Mouse (Mus musculus) stomach, embryonic 14.5 days (tissue): ENCODE data around the gene Hist1h4h. TPM values are rescaled to one million over a fixed set of nuclear protein-coding genes. Genes with fewer than 3 reads are reported as not detected.

Experiments used
- ATAC-seq: fragments of 200-750 bp; cut with Nextera tagmentation; 2 replicates; pipeline ENCODE4 v1.8.0; 2017; ENCODE audit warnings: low read depth, moderate TSS enrichment; ENCODE audit not compliant: insufficient number of reproducible peaks, insufficient read depth, low FRiP score
- H3K27ac ChIP-seq: fragments of 300-500 bp; sonication (generic); 2 replicates; pipeline ENCODE4 v1.5.1; 2014; ENCODE audit warnings: mild to moderate bottlenecking, low read length, moderate library complexity, mixed read lengths
- H3K27me3 ChIP-seq: fragments of 300-500 bp; sonication (generic); 2 replicates; pipeline ENCODE4 v1.6.1; 2014; ENCODE audit warnings: low read length, control low read depth, mixed read lengths; ENCODE audit not compliant: control insufficient read depth, insufficient read depth
- H3K36me3 ChIP-seq: fragments of 300-500 bp; sonication (generic); 2 replicates; pipeline ENCODE4 v1.6.1; 2014; ENCODE audit warnings: mild to moderate bottlenecking, control low read depth, low read length, moderate library complexity, mixed read lengths; ENCODE audit not compliant: control insufficient read depth, insufficient read depth
- H3K4me1 ChIP-seq: fragments of 300-500 bp; sonication (generic); 2 replicates; pipeline ENCODE4 v1.6.1; 2014; ENCODE audit warnings: low read length, control low read depth, mixed read lengths; ENCODE audit not compliant: control insufficient read depth, insufficient read depth
- H3K4me2 ChIP-seq: fragments of 300-500 bp; sonication (generic); replicated peaks from 2 replicates; pipeline ENCODE4 v1.6.1; 2014; ENCODE audit warnings: low read depth, low read length, control low read depth
- H3K4me3 ChIP-seq: fragments of 300-500 bp; sonication (generic); 2 replicates; pipeline ENCODE4 v1.5.1; 2014; ENCODE audit warnings: low read depth, low read length, control low read depth
- H3K9ac ChIP-seq: fragments of 300-500 bp; sonication (generic); replicated peaks from 2 replicates; pipeline ENCODE4 v1.6.1; 2014; ENCODE audit warnings: low read depth, mild to moderate bottlenecking, control low read depth, low read length, moderate library complexity, mixed read lengths
- H3K9me3 ChIP-seq: fragments of 300-500 bp; sonication (generic); 2 replicates; pipeline ENCODE4 v1.6.1; 2016; ENCODE audit warnings: low read depth, low read length, control low read depth; ENCODE audit not compliant: control insufficient read depth
- WGBS: fragments of 180-500 bp; shearing (Covaris S2); extraction: QIAGEN DNeasy Blood & Tissue Kit; methylation state at CpG from one replicate; pipeline ENCODE4 v1.1.7; 2014; 5-methylcytosine and 5-hydroxymethylcytosine counted together
- microRNA-seq: library from miRNA; unstranded; fragments of <30 nt; microRNA quantifications from one replicate; pipeline ENCODE4, GENCODE M21; 2016
- polyA plus RNA-seq: library from polyadenylated mRNA; unstranded; fragments of >200 nt; fragmentation: Nextera tagmentation; extraction: Ambion mirVana; gene quantifications from 2 replicates; pipeline ENCODE4 v1.2.1, GENCODE M21; 2014

The Hist1h4h gene
- polyA plus RNA-seq, 1 experiment from 2014 or later, result 6.7 TPM

DNA sequence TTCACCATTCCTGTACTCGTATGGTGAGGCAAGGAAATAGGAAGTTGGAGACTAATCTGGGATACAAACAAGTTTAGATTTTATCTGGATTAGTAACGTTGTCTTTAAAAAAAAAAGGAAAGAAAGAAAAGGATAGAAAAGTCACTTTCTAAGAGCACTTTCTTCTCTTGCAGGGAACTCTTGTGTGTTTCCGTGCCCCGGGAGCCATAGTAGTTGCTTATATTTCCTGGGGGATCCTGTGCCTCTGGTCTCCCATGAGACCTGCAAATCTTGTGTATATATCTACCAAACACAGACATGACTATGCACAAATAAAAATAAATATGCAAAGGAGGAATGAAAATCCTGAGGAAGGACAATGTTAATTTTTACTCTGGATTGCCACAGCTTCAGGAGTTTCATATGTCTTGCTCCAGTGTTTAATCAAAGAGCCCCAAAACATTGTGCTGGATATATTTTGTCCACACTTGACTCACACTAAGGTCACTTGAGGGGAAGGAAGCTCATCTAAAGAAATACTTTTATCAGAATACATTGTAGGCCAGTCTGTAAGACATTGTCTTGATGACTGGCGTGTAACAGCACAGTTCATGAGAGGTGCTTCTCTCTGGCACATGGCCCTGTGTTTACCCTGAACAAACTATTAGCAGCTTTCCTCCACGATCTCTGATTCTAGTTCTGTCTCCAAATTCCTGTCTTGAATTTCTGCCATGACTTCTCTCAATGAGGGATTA, 46.2 kb downstream of the Hist1h4h start:
- H3K9me3 ChIP-seq, result no peaks in the 10 kb centered on the region
- H3K4me3 ChIP-seq, result peak overlapping the region; percentile 42
- no peak for ATAC-seq
- 33% methylated on average over 6 of the region's 6 CpGs for WGBS
- H3K9ac ChIP-seq, result peak overlapping the region; percentile 69
- peaks cover 12% of the 10 kb centered on the region; the same call in 1 of the 2 replicates for H3K4me1 ChIP-seq
- no peaks in the 10 kb centered on the region for H3K27me3 ChIP-seq
- H3K27ac ChIP-seq, result peak overlapping the region; percentile 84
- no peaks in the 10 kb centered on the region for H3K36me3 ChIP-seq
- peak overlapping the region; percentile 60 for H3K4me2 ChIP-seq

DNA sequence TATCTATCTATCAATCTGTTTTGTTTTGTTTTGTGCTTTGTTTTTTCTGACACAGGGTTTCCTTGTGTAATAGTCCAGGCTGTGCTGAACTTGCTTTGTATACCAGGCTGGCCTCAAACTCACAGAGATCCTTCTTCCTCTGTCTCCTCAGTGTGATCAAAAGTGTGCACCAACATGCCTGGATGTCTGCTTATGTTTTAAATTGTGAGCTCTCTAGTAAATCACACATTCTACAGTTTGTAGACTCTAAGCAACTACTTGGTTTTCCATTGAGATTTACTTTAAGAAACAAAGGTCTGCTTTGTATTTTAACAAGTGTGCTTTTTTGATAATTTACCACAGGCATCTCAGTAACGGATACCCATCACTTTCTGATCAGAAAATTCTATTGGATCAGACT, 47.0 kb downstream of the Hist1h4h start:
- no peak overlapping the region for H3K9ac ChIP-seq
- no peak overlapping the region for H3K27ac ChIP-seq
- no peak overlapping the region for H3K4me3 ChIP-seq
- no peaks in the 10 kb centered on the region for H3K36me3 ChIP-seq
- no peak for ATAC-seq
- no peaks in the 10 kb centered on the region for H3K27me3 ChIP-seq
- no peak overlapping the region for H3K4me2 ChIP-seq
- no peaks in the 10 kb centered on the region for H3K9me3 ChIP-seq
- peaks cover 20% of the 10 kb centered on the region; the same call in 1 of the 2 replicates for H3K4me1 ChIP-seq
- 88% methylated on average over 1 of the region's 1 CpGs for WGBS

Small RNAs within 50 kb of the gene (microRNA-seq; reads per million reads assigned to microRNA genes)
- gene Gm44297 (not detected), gene Gm44359 (not detected), gene Gm44394 (not detected), gene n-TStga1 (not detected)

Other genes starting within 250 kb of the Hist1h4h start
- 44.3 and 49.8 TPM in 2 replicates for gene Zfp322a, start 161.8 kb upstream of the Hist1h4h start, polyA plus RNA-seq
- 12.0 and 12.4 TPM in 2 replicates for gene Abt1, start 107.2 kb upstream of the Hist1h4h start, polyA plus RNA-seq
- 0.17 TPM in 1 of 2 replicates, not detected in the other for gene Btn1a1, start 65.1 kb upstream of the Hist1h4h start, polyA plus RNA-seq
- 0.22 and 0.30 TPM in 2 replicates for gene Btn2a2, start 42.2 kb upstream of the Hist1h4h start, polyA plus RNA-seq
- gene Hist1h2af, start 2.9 kb downstream of the Hist1h4h start, polyA plus RNA-seq, result 7.8 and 14.1 TPM in 2 replicates
- 5.5 and 7.8 TPM in 2 replicates for gene Hist1h3g, start 4.4 kb downstream of the Hist1h4h start, polyA plus RNA-seq
- gene Hist1h2bh, start 12.3 kb downstream of the Hist1h4h start, polyA plus RNA-seq, result 1.1 and 1.2 TPM in 2 replicates
- gene Hist1h3f, start 13.0 kb downstream of the Hist1h4h start, polyA plus RNA-seq, result 0.94 and 1.3 TPM in 2 replicates
- gene Hist1h4f, start 20.6 kb downstream of the Hist1h4h start, polyA plus RNA-seq, result 1.8 and 2.4 TPM in 2 replicates
- 1.0 and 1.1 TPM in 2 replicates for gene Hist1h1d, start 22.2 kb downstream of the Hist1h4h start, polyA plus RNA-seq
- gene Hist1h3e, start 31.3 kb downstream of the Hist1h4h start, polyA plus RNA-seq, result 10.2 and 10.3 TPM in 2 replicates
- 92.6 and 109 TPM in 2 replicates for gene Hist1h2ae, start 40.2 kb downstream of the Hist1h4h start, polyA plus RNA-seq
- gene Hist1h2bg, start 40.3 kb downstream of the Hist1h4h start, polyA plus RNA-seq, result 11.0 and 12.6 TPM in 2 replicates
- gene Hist1h2bf, start 43.1 kb downstream of the Hist1h4h start, polyA plus RNA-seq, result 7.1 and 7.3 TPM in 2 replicates
- 4.1 and 6.2 TPM in 2 replicates for gene Hist1h2ad, start 43.3 kb downstream of the Hist1h4h start, polyA plus RNA-seq
- 11.2 and 16.2 TPM in 2 replicates for gene Hist1h3d, start 44.7 kb downstream of the Hist1h4h start, polyA plus RNA-seq
- 99.6 and 119 TPM in 2 replicates for gene Hist1h4d, start 50.5 kb downstream of the Hist1h4h start, polyA plus RNA-seq
- 2.7 and 2.8 TPM in 2 replicates for gene Hist1h2be, start 90.1 kb downstream of the Hist1h4h start, polyA plus RNA-seq
- gene Hist1h1e, start 91.5 kb downstream of the Hist1h4h start, polyA plus RNA-seq, result 17.5 and 18.7 TPM in 2 replicates
- gene Hist1h2ac, start 152.9 kb downstream of the Hist1h4h start, polyA plus RNA-seq, result 2.4 and 3.2 TPM in 2 replicates
- gene Hist1h2bc, start 153.1 kb downstream of the Hist1h4h start, polyA plus RNA-seq, result 58.8 and 65.1 TPM in 2 replicates
- not detected in 2 replicates for gene Hist1h1t, start 164.8 kb downstream of the Hist1h4h start, polyA plus RNA-seq
- 7.2 and 9.6 TPM in 2 replicates for gene Hist1h4c, start 167.4 kb downstream of the Hist1h4h start, polyA plus RNA-seq
- 6.1 and 6.8 TPM in 2 replicates for gene Hfe, start 179.8 kb downstream of the Hist1h4h start, polyA plus RNA-seq
- gene Hist1h1c, start 207.8 kb downstream of the Hist1h4h start, polyA plus RNA-seq, result 38.5 and 39.4 TPM in 2 replicates
- gene Hist1h3c, start 214.6 kb downstream of the Hist1h4h start, polyA plus RNA-seq, result 6.1 and 8.4 TPM in 2 replicates
- 2.0 and 2.1 TPM in 2 replicates for gene Hist1h2bb, start 215.7 kb downstream of the Hist1h4h start, polyA plus RNA-seq
- gene Hist1h2ab, start 220.1 kb downstream of the Hist1h4h start, polyA plus RNA-seq, result 38.8 and 50.2 TPM in 2 replicates
- 11.1 and 11.8 TPM in 2 replicates for gene Hist1h3b, start 221.2 kb downstream of the Hist1h4h start, polyA plus RNA-seq
- 2.5 and 3.3 TPM in 2 replicates for gene Hist1h4b, start 226.0 kb downstream of the Hist1h4h start, polyA plus RNA-seq
- not detected in 2 replicates for gene Hist1h4a, start 230.2 kb downstream of the Hist1h4h start, polyA plus RNA-seq
- gene Hist1h3a, start 231.3 kb downstream of the Hist1h4h start, polyA plus RNA-seq, result 6.1 and 6.5 TPM in 2 replicates
- gene Hist1h1a, start 232.6 kb downstream of the Hist1h4h start, polyA plus RNA-seq, result 2.4 and 3.6 TPM in 2 replicates
- gene Trim38, start 238.9 kb downstream of the Hist1h4h start, polyA plus RNA-seq, result not detected in 2 replicates